Mouse (Mus musculus): ENCODE measurements around the gene Fras1.

DNA sequence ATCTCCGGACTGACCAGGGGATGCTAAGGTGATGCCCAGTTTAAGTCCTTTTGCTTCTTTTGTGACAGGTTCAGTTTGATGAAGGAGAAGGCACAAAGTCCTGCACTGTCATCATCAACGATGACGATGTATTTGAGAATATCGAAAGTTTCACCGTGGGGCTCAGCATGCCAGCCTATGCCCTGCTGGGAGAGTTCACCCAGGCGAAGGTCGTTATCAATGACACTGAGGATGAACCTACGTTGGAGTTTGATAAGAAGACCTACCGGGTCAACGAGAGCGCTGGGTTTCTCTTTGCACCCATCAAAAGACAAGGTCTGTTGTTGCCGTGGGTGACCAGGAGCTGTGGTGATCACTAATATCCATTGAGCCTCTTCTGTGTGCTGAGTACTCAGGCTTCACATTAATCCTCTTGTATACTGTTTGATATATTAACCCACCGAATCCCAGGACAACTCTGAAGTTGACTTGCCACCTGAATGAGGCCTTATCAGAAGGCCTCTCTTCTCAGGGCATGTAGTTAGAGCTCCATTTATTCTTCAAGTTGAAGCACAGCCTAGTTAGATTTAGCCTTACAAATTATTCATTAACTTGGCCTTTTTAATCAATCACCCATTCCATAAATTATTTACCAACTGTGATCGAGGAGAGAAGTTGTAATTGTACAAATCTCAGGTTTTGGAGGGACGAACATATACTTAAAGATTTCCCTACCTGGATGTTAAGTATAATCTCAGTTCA lies 365.6 kb downstream of the Fras1 start:
- TF ChIP-seq CTCF (IDR thresholded peaks at IDR 0.05; ENCODE audit: extremely low read depth, insufficient read length, insufficient replicate concordance, low read depth, low read length) (no peak), POLR2A (IDR thresholded peaks at IDR 0.05; ENCODE audit: low read depth, low read length) (no peak)
